Mouse (Mus musculus) frontal cortex, adult 2 months (tissue): ENCODE data around the gene Ccdc85b. TPM values are rescaled to one million over a fixed set of nuclear protein-coding genes. Genes with fewer than 3 reads are reported as not detected.
A peak's percentile ranks its signal among the peaks of the same experiment; 100 is the strongest.
"Not testable (repeated sequence)": the region's sequence is repeated elsewhere in the genome, so short reads cannot be mapped to it uniquely, and the experiment has no call there.

Experiments
- DNase-seq, 2 experiments: peaks; one replicate each; pipeline ENCODE4 v3.0.0; 2022; ENCODE audit warnings: low spot score in 1 of 2; ENCODE audit errors: extremely low spot score in 1 of 2
- polyA plus RNA-seq: library from polyadenylated mRNA; depleted of rRNA; stranded (reverse); fragments of >200 nt; gene quantifications from 2 replicates; pipeline ENCODE4 v1.2.3, GENCODE M21; 2012; rRNA removed

Ccdc85b gene
- polyA plus RNA-seq = 22.4 and 24.7 TPM in 2 replicates

- no peak for DNase-seq
Observed at GRCm38 (mm10) chr19:5457746-5458442, at the start of gene Ccdc85b. TSS of gene Ccdc85b (minus strand) at chr19:5457894.

GRCm38 (mm10) chr19:5503687-5504086 lies 46.0 kb upstream of the Ccdc85b start, which contains the start of gene 1700020D05Rik:
TSS of gene 1700020D05Rik (minus strand) at chr19:5503787.
- DNase-seq = no peak

- no peak for DNase-seq
Observed at GRCm38 (mm10) chr19:5500330-5500875, 42.7 kb upstream of the Ccdc85b start.

GRCm38 (mm10) chr19:5496052-5496370 lies 38.3 kb upstream of the Ccdc85b start:
- DNase-seq = no peak

- DNase-seq = no peak
Observed at GRCm38 (mm10) chr19:5495353-5496051, 37.8 kb upstream of the Ccdc85b start.

GRCm38 (mm10) chr19:5494314-5494713 lies 36.6 kb upstream of the Ccdc85b start:
- no peak for DNase-seq

GRCm38 (mm10) chr19:5493301-5493721 lies 35.6 kb upstream of the Ccdc85b start:
- DNase-seq = not testable (repeated sequence)

- DNase-seq = no peak
Observed at GRCm38 (mm10) chr19:5492641-5493040, 34.9 kb upstream of the Ccdc85b start.

GRCm38 (mm10) chr19:5490898-5491708 lies 33.4 kb upstream of the Ccdc85b start:
- DNase-seq = peak; percentile 69 to 85

- DNase-seq = peak; percentile 92 to 97
Observed at GRCm38 (mm10) chr19:5490313-5490897, 32.7 kb upstream of the Ccdc85b start, which contains the start of gene Cfl1. TSS of gene Cfl1 (plus strand) at chr19:5490455.

GRCm38 (mm10) chr19:5489721-5490120 lies 32.0 kb upstream of the Ccdc85b start:
- DNase-seq = not testable (repeated sequence)

- peak; percentile 98 for DNase-seq
Observed at GRCm38 (mm10) chr19:5488878-5489571, 31.3 kb upstream of the Ccdc85b start.

GRCm38 (mm10) chr19:5487768-5488550 lies 30.3 kb upstream of the Ccdc85b start, which contains the start of gene Mus81:
TSS of gene Mus81 (minus strand) at chr19:5488402.
- peak; percentile 92 to 98 for DNase-seq

GRCm38 (mm10) chr19:5486771-5487170 lies 29.1 kb upstream of the Ccdc85b start:
- no peak for DNase-seq

- no peak for DNase-seq
Observed at GRCm38 (mm10) chr19:5486286-5486685, 28.6 kb upstream of the Ccdc85b start.

GRCm38 (mm10) chr19:5485821-5486220 lies 28.1 kb upstream of the Ccdc85b start:
- no peak for DNase-seq

- DNase-seq = no peak
Observed at GRCm38 (mm10) chr19:5485371-5485770, 27.7 kb upstream of the Ccdc85b start.

- no peak for DNase-seq
Observed at GRCm38 (mm10) chr19:5484496-5484895, 26.8 kb upstream of the Ccdc85b start.
